20 mouse cellular contexts compared by ENCODE assay signal in genomic region chr9:120918211-120918610, GRCm38 (mm10). TPM values are rescaled to one million over a fixed set of nuclear protein-coding genes. Genes with fewer than 3 reads are reported as not detected.
DNase-seq lines count a peak whose midpoint lies in the region; ATAC-seq and TF ChIP-seq lines count a peak whose summit lies in the region.
"Had no signal": no experiment of that assay in that cellular context is flagged by ENCODE, and none has a peak within 500 bp of the region (broad histone marks: within the 10 kb centered on the region; RNA-seq: fewer than 3 reads in every experiment).

No protein-coding gene starts in this region.

- H3K27me3 ChIP-seq in kidney, adult 2 months (replicated peaks; ENCODE audit: control insufficient read depth, insufficient read depth, low read length), result no peaks in the 10 kb centered on the region
- H3K27me3 ChIP-seq in ES-Bruce4 (ENCODE audit: control insufficient read depth, insufficient read depth, low read length, poor library complexity, severe bottlenecking), result no peaks in the 10 kb centered on the region
- no peaks in the 10 kb centered on the region for H3K27me3 ChIP-seq in stomach, embryonic 15.5 days (replicated peaks)
- H3K27me3 ChIP-seq: CH12.LX, Patski had no signal

- H3K4me2 ChIP-seq in stomach, embryonic 15.5 days, result 0 out of 2 replicates have a peak overlapping the region, but pooled peaks have one; percentile 3
- H3K4me2 ChIP-seq: liver, embryonic 11.5 days; midbrain, embryonic 11.5 days had no signal

- DNase-seq in heart, postnatal 10 days, result peak; percentile 31 to 38
- no peak for DNase-seq in heart, adult 8-10 months (ENCODE audit: low spot score)
- DNase-seq in kidney, postnatal 25 days, result peak; percentile 18 to 49
- DNase-seq in kidney, adult 2 months, result no peak
- DNase-seq: adrenal gland, adult 8-10 months; cerebellum, adult 9-10 months; forebrain, postnatal 0 days; left cerebral cortex, postnatal 4 days; lung, adult 18-20 months; thymus, postnatal 25 days had no signal

- no peak for ATAC-seq in stomach, embryonic 15.5 days (ENCODE audit: insufficient read depth, low FRiP score, low read depth)
- ATAC-seq in CD4-positive, CD25-positive, alpha-beta regulatory T cell, adult 4 months, result no peak
- ATAC-seq: forebrain, postnatal 0 days; hindbrain, embryonic 16.5 days; Patski had no signal

- no peaks in the 10 kb centered on the region for H3K36me3 ChIP-seq in kidney, adult 2 months (ENCODE audit: control insufficient read depth, insufficient read depth, low read length)
- no peaks in the 10 kb centered on the region for H3K36me3 ChIP-seq in ES-Bruce4 (ENCODE audit: control insufficient read depth, insufficient read depth, low read length, poor library complexity, severe bottlenecking)
- no peaks in the 10 kb centered on the region for H3K36me3 ChIP-seq in stomach, embryonic 15.5 days

- 59% methylated on average over 5 of the region's 5 CpGs for WGBS in kidney, adult 2 months
- WGBS in stomach, embryonic 15.5 days, result 50% methylated on average over 5 of the region's 5 CpGs

- TF ChIP-seq CTCF in kidney, adult 2 months (conservative IDR thresholded peaks at IDR 0.05; ENCODE audit: insufficient read depth, insufficient read length, low read depth, low read length), result no peak
- TF ChIP-seq CTCF in ES-Bruce4 (IDR thresholded peaks at IDR 0.05; ENCODE audit: low read depth, low read length), result no peak

- H3K4me3 ChIP-seq in kidney, adult 2 months (ENCODE audit: insufficient read depth, low read depth, low read length), result no peak overlapping the region
- H3K4me3 ChIP-seq in ES-Bruce4 (ENCODE audit: low read depth, low read length), result no peak overlapping the region
- H3K4me3 ChIP-seq in stomach, embryonic 15.5 days (replicated peaks), result no peak overlapping the region

- intact Hi-C loops in heart, postnatal 10 days (cut with DNase I), result loop anchor here (5.0 kb wide), 1 partner anchor 121 kb away; no protein-coding TSS in a partner anchor

- no peak overlapping the region for H3K27ac ChIP-seq in kidney, adult 2 months (ENCODE audit: insufficient read depth, low read depth, low read length)
- H3K27ac ChIP-seq in ES-Bruce4 (ENCODE audit: insufficient read depth, low read length), result peak overlapping the region; percentile 42; the same call in 1 of the 2 replicates
- peak overlapping the region; percentile 72 for H3K27ac ChIP-seq in stomach, embryonic 15.5 days
- H3K27ac ChIP-seq: kidney, postnatal 0 days; macrophage had no signal

- peak overlapping the region; percentile 40 for H3K9ac ChIP-seq in ES-Bruce4 (ENCODE audit: low read depth, poor library complexity, severe bottlenecking)
- no peak overlapping the region for H3K9ac ChIP-seq in stomach, embryonic 15.5 days
- H3K9ac ChIP-seq: forebrain, postnatal 0 days had no signal

- TF ChIP-seq POLR2A in kidney, adult 2 months (IDR thresholded peaks at IDR 0.05; ENCODE audit: low read depth, low read length), result no peak
- TF ChIP-seq POLR2A in ES-Bruce4 (IDR thresholded peaks at IDR 0.05; ENCODE audit: insufficient read depth, low read length), result no peak

- H3K9me3 ChIP-seq in ES-Bruce4 (replicated peaks; ENCODE audit: control insufficient read depth, insufficient read depth, low read length, poor library complexity, severe bottlenecking), result no peaks in the 10 kb centered on the region
- H3K9me3 ChIP-seq in stomach, embryonic 15.5 days, result no peaks in the 10 kb centered on the region

- TF ChIP-seq EP300 in ES-Bruce4 (IDR thresholded peaks at IDR 0.05; ENCODE audit: insufficient read depth, low read depth, low read length), result no peak

- H3K4me1 ChIP-seq in kidney, adult 2 months (ENCODE audit: control insufficient read depth, insufficient read depth, low read length), result no peaks in the 10 kb centered on the region
- peaks cover 5% of the 10 kb centered on the region for H3K4me1 ChIP-seq in ES-Bruce4 (ENCODE audit: control insufficient read depth, insufficient read depth, low read length)
- H3K4me1 ChIP-seq in stomach, embryonic 15.5 days, result peaks cover 5% of the 10 kb centered on the region; the same call in 1 of the 2 replicates

RNA-seq across cellular contexts. Expression of gene Ctnnb1, which starts 10.8 kb away (rescaled TPM):
- 100 to 1,000 TPM; 624 to 701 TPM for total RNA-seq in heart, postnatal 10 days (2021)
- 100 to 1,000 TPM; 398 to 437 (median 405) TPM for total RNA-seq in heart, adult 8-10 months (2022)
- polyA plus RNA-seq in kidney, adult 2 months (2012; rRNA removed), result 102 and 156 TPM in 2 replicates
- polyA plus RNA-seq in ES-Bruce4 (2011; ENCODE audit: insufficient read depth, insufficient read length, low read depth, missing spikeins), result 826 and 830 TPM in 2 replicates
- 502 and 547 TPM in 2 replicates for polyA plus RNA-seq in stomach, embryonic 15.5 days (2015; fragmentation: Nextera tagmentation; extraction: Ambion mirVana)
- 100 to 1,000 TPM in 1 of 2 experiments, 10 to 100 TPM in 1; 59.3 to 107 TPM for polyA plus RNA-seq in CD4-positive, CD25-positive, alpha-beta regulatory T cell, adult 4 months (2017; shearing (Covaris generic))

Comparison
In these comparisons a context has a peak if more than half of its experiments do, and no peak if none do; other contexts are left out.
1. DNase-seq: peak in heart, postnatal 10 days (2 of 2) and kidney, postnatal 25 days (2 of 2); none in heart, adult 8-10 months (single experiment) and kidney, adult 2 months (single experiment).